In the genomic region with DNA sequence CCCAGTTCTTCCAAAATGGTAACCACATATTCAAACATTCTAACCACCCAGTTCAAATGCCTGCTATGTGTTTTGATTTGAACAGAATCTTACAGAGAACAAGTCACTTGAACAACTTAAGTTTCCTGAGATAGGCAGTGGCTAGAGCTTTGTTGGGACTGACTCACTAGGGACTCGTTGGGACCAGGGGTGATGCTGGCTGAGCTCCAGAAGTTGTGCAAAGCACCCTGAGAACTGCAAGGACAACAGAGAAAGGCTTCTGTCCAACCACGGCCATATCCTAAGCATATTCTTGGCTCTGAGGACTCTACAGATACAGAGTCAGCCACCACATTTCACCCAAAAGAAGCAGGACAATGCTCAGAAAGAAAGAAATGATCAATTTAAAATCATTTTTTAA, we compare ENCODE assay signal across 30 mouse cellular contexts.
DNase-seq lines count a peak whose midpoint lies in the region; TF ChIP-seq lines count a peak whose summit lies in the region.
"Had no signal": no experiment of that assay in that cellular context is flagged by ENCODE, and none has a peak within 500 bp of the region (broad histone marks: within the 10 kb centered on the region; RNA-seq: fewer than 3 reads in every experiment).

No protein-coding gene starts in this region.

- TF ChIP-seq POLR2A in lung, adult 2 months (IDR thresholded peaks at IDR 0.05; ENCODE audit: borderline replicate concordance, extremely low read depth, low read depth, low read length), result no peak

- peak; percentile 8 to 12 for DNase-seq in heart, postnatal 10 days
- DNase-seq in heart, adult 11 months, result no peak
- peak; percentile 17 for DNase-seq in lung, postnatal 10 days
- DNase-seq in lung, adult 2 months, result no peak
- peak; percentile 76 for DNase-seq in adrenal gland, postnatal 14 days
- DNase-seq in lung, postnatal 36 days, result peak; percentile 44
- DNase-seq in gastrocnemius, adult 2 months, result no peak
- no peak for DNase-seq in retina, embryonic 14.5 days (ENCODE audit: low spot score)
- DNase-seq: cerebellum, adult 8-10 months; cerebellum, postnatal 36 days; embryo, embryonic 11 days; gastrocnemius, postnatal 36 days; heart, postnatal 36 days; kidney, adult 9 months; kidney, postnatal 14 days; retina, postnatal 1 day; right cerebral cortex, postnatal 25 days; spleen, adult 18-20 months; thymus, postnatal 14 days had no signal

- H3K4me1 ChIP-seq in lung, adult 2 months (ENCODE audit: control insufficient read depth, insufficient read depth, low read length), result no peaks in the 10 kb centered on the region
- H3K4me1 ChIP-seq: embryonic facial prominence, embryonic 12.5 days; forebrain, embryonic 15.5 days; hindbrain, embryonic 13.5 days; limb, embryonic 12.5 days; liver, embryonic 15.5 days; megakaryocyte, embryonic 14.5 days; midbrain, embryonic 12.5 days; neural tube, embryonic 13.5 days had no signal

- H3K27ac ChIP-seq in gastrocnemius, adult 2 months, result no peak overlapping the region
- H3K27ac ChIP-seq: embryonic facial prominence, embryonic 12.5 days; forebrain, embryonic 15.5 days; heart, adult 2 months; hindbrain, embryonic 13.5 days; left cerebral cortex, adult 2 months; limb, embryonic 12.5 days; liver, embryonic 15.5 days; midbrain, embryonic 12.5 days; neural tube, embryonic 13.5 days had no signal

- WGBS in lung, adult 2 months, result 47% methylated on average over 2 of the region's 2 CpGs

- TF ChIP-seq CTCF in lung, adult 2 months (IDR thresholded peaks at IDR 0.05; ENCODE audit: insufficient read depth, low read length), result no peak
- no peak for TF ChIP-seq CTCF in gastrocnemius, adult 2 months (IDR thresholded peaks at IDR 0.05)

- H3K4me3 ChIP-seq in lung, adult 2 months (replicated peaks; ENCODE audit: extremely low read depth, low read depth, low read length), result no peak overlapping the region
- H3K4me3 ChIP-seq in gastrocnemius, adult 2 months, result no peak overlapping the region
- H3K4me3 ChIP-seq: embryonic facial prominence, embryonic 12.5 days; forebrain, embryonic 15.5 days; heart, adult 2 months; hindbrain, embryonic 13.5 days; left cerebral cortex, adult 2 months; limb, embryonic 12.5 days; liver, embryonic 15.5 days; megakaryocyte, embryonic 14.5 days; midbrain, embryonic 12.5 days; myocyte; neural tube, embryonic 13.5 days had no signal

- intact Hi-C loops in heart, postnatal 10 days (cut with DNase I), result no loop called here
- intact Hi-C loops in gastrocnemius, adult 2 months (cut with DNase I), result no loop called here

Comparison
In these comparisons a context has a peak if more than half of its experiments do, and no peak if none do; other contexts are left out.
1. DNase-seq: peak in heart, postnatal 10 days (2 of 2), lung, postnatal 10 days (single experiment), adrenal gland, postnatal 14 days (single experiment) and lung, postnatal 36 days (single experiment); none in heart, adult 11 months (single experiment), lung, adult 2 months (single experiment), gastrocnemius, adult 2 months (single experiment) and retina, embryonic 14.5 days (single experiment).